Mouse (Mus musculus) heart, adult 2 months (tissue): ENCODE measurements around the gene Prkab2.

Source experiments
- CTCF ChIP-seq: fragments of 200-600 bp; IDR thresholded peaks from 2 replicates; pipeline ENCODE4 v1.8.1; 2022; ENCODE audit warnings: antibody characterized with exemption, mild to moderate bottlenecking, moderate library complexity
- POLR2A ChIP-seq: fragments of 200-500 bp; IDR thresholded peaks from 2 replicates; pipeline ENCODE4 v1.6.1; 2011; ENCODE audit warnings: mild to moderate bottlenecking, low read depth, low read length, control low read depth; ENCODE audit not compliant: insufficient read depth

DNA sequence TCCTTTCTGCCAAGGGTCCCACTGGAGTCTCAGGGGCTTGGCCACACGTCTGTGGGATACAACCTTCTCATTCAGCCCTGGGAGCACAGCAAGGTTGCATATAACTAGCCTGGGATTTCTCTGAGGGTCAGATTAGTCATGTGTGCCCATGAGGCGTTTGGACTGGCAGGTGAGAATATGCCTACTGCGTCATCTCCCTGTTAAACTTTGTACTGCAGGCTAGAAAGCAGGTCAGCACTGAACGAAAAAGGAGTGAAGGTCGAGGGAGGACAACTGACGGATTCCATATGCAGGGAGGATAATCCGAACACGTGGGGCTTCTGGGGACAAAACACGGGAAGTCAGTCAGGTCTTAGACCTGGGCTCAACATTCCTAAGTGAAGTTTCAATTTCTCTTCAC lies 39.3 kb downstream of the Prkab2 start:
- TF ChIP-seq CTCF (no peak), POLR2A (no peak)
